Mouse (Mus musculus) lung, embryonic 14.5 days (tissue): ENCODE data around the gene Mcu. TPM values are rescaled to one million over a fixed set of nuclear protein-coding genes. Genes with fewer than 3 reads are reported as not detected.

ENCODE experiments used
- ATAC-seq: fragments of 200-750 bp; cut with Nextera tagmentation; 2 replicates; pipeline ENCODE4 v1.8.0; 2017; ENCODE audit warnings: mild to moderate bottlenecking, moderate TSS enrichment, moderate library complexity; ENCODE audit not compliant: insufficient read depth
- DNase-seq: peaks from one replicate; pipeline ENCODE4 v3.0.0-alpha.2; 2015
- H3K27ac ChIP-seq: fragments of 300-500 bp; sonication (generic); 2 replicates; pipeline ENCODE4 v1.5.1; 2014; ENCODE audit warnings: low read depth, mild to moderate bottlenecking, moderate library complexity
- H3K27me3 ChIP-seq: fragments of 300-500 bp; sonication (generic); 2 replicates; pipeline ENCODE4 v1.6.1; 2014; ENCODE audit warnings: low read length, control low read depth; ENCODE audit not compliant: insufficient read depth
- H3K36me3 ChIP-seq: fragments of 300-500 bp; sonication (generic); 2 replicates; pipeline ENCODE4 v1.6.1; 2014; ENCODE audit warnings: control low read depth; ENCODE audit not compliant: insufficient read depth
- H3K4me1 ChIP-seq: fragments of 300-500 bp; sonication (generic); 2 replicates; pipeline ENCODE4 v1.6.1; 2014; ENCODE audit warnings: antibody characterized with exemption, control low read depth; ENCODE audit not compliant: insufficient read depth
- H3K4me2 ChIP-seq: fragments of 300-500 bp; sonication (generic); 2 replicates; pipeline ENCODE4 v1.6.1; 2014; ENCODE audit warnings: mild to moderate bottlenecking
- H3K4me3 ChIP-seq: fragments of 300-500 bp; sonication (generic); 2 replicates; pipeline ENCODE4 v1.5.1; 2014; ENCODE audit warnings: low read depth, low read length
- H3K9ac ChIP-seq: fragments of 300-500 bp; sonication (generic); 2 replicates; pipeline ENCODE4 v1.6.1; 2014
- H3K9me3 ChIP-seq: fragments of 300-500 bp; sonication (generic); 2 replicates; pipeline ENCODE4 v1.6.1; 2016; ENCODE audit warnings: low read depth, low read length, control low read depth
- CTCF ChIP-seq: IDR thresholded peaks from 2 replicates; pipeline ENCODE4 v1.5.1; 2016; ENCODE audit warnings: antibody characterized with exemption, low read depth
- WGBS: fragments of 180-500 bp; shearing (Covaris S2); extraction: QIAGEN DNeasy Blood & Tissue Kit; methylation state at CpG from one replicate; pipeline ENCODE4 v1.1.7; 2014; 5-methylcytosine and 5-hydroxymethylcytosine counted together
- polyA plus RNA-seq: library from polyadenylated mRNA; unstranded; fragments of >200 nt; fragmentation: Nextera tagmentation; extraction: Ambion mirVana; gene quantifications from 2 replicates; pipeline ENCODE4 v1.2.1, GENCODE M21; 2014

The Mcu gene
- polyA plus RNA-seq, 1 experiment from 2014 or later = 32.4 TPM

DNA sequence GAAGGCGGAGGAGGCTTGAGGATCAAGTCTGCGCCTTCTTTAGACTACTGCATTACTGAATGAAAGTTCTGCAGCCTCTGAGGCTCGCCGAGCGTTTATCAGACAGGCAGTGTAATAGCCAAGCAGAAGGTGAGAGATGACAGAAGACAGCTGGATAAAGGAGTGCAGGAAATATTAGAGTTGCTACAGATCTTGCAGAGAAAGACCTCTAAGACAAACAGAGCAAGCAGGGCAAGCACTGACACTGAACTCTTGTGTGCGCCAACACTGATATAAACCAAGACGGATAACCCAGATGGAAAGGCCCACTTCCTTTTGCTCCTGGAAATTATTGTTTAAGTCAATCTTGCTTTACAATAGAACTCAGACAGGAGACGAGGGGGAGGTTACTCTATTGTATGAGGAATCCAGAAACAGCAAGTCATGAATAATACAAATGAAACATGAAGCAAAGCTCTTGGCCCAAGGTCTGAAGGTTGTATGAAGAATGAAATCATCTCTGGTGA lies 92.6 kb downstream of the Mcu start:
- no peaks in the 10 kb centered on the region for H3K27me3 ChIP-seq
- WGBS = 26% methylated on average over 8 of the region's 8 CpGs
- H3K4me2 ChIP-seq = peak overlapping the region; percentile 36
- no peaks in the 10 kb centered on the region for H3K9me3 ChIP-seq
- peaks cover 14% of the 10 kb centered on the region; the same call in 1 of the 2 replicates for H3K4me1 ChIP-seq
- DNase-seq (peak; percentile 94), ATAC-seq (peak; percentile 93)
- H3K27ac ChIP-seq = peak overlapping the region; percentile 64
- H3K9ac ChIP-seq = no peak overlapping the region
- no peak overlapping the region for H3K4me3 ChIP-seq
- H3K36me3 ChIP-seq = no peaks in the 10 kb centered on the region
- TF ChIP-seq CTCF = no peak

DNA sequence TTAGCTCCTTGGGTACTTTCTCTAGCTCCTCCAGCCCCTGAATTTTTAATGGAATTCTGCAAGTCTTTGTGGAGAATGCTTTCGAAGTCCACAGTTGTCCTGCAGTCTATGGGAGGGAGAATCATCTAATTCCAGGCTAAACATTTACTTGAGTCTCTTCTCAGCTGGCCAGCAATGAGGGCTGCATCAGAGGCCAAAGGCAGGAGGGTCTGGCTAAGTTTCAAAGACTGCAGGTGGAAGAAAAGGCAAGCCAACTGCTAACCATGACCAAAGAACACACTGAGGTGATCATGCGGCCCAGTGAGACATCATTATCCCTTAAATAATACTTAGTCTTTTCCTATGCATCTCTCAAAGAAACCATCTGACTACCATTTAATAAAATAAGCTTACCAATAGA lies 95.8 kb downstream of the Mcu start:
- ATAC-seq (no peak), DNase-seq (no peak)
- Histone ChIP-seq H3K4me1 (peaks cover 14% of the 10 kb centered on the region; the same call in 1 of the 2 replicates), H3K4me3 (no peak overlapping the region), H3K36me3 (no peaks in the 10 kb centered on the region), H3K9ac (no peak overlapping the region), H3K27me3 (no peaks in the 10 kb centered on the region), H3K4me2 (no peak overlapping the region), H3K27ac (no peak overlapping the region), H3K9me3 (no peaks in the 10 kb centered on the region)
- TF ChIP-seq CTCF = no peak
- WGBS = 92% methylated on average over 2 of the region's 2 CpGs

DNA sequence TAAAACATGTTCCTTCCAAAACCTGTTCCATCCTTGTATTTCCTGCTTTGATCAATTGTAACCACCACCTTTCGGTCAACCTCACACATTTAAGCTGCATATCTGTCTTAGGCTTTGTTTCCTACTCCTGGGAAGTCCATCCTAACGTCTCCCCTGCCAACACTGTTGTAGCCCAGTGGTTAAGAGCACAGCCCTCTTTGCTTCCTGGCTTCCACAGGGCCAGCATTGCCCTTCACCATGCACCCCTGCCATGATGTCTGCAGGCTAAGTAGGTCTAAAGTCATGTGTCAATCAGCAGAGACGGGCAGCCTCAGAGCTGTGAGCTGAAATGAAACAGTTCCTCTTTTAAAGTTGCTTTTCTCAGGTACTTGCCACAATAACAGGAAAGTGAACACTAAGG lies 97.1 kb downstream of the Mcu start:
- 85% methylated on average over 3 of the region's 3 CpGs for WGBS
- Histone ChIP-seq H3K27ac (no peak overlapping the region), H3K9me3 (no peaks in the 10 kb centered on the region), H3K4me3 (no peak overlapping the region), H3K4me2 (no peak overlapping the region), H3K27me3 (no peaks in the 10 kb centered on the region), H3K4me1 (peaks cover 17% of the 10 kb centered on the region; the same call in 1 of the 2 replicates), H3K36me3 (no peaks in the 10 kb centered on the region), H3K9ac (no peak overlapping the region)
- DNase-seq = no peak
- ATAC-seq = no peak
- TF ChIP-seq CTCF = no peak

DNA sequence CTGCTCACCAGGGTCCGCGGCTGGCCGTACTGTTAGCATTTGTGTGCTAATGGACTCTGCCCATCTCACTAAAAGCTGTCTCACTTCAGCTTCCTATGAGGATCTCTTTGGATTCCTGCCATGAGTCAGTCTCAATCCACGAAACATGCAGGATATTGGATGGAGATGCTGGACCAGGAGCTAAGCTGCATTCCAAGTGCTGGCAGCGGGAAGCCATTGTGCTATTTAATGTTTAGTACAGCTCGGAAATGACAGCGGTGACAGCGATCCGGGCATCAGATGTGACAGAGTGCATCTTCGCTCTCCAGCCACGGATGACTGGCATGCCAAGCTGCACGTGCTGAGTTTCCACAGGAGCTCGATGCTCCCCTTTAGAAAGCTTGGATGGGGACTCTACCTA lies 99.3 kb downstream of the Mcu start:
- Histone ChIP-seq H3K36me3 (no peaks in the 10 kb centered on the region), H3K27ac (no peak overlapping the region), H3K9me3 (no peaks in the 10 kb centered on the region), H3K27me3 (no peaks in the 10 kb centered on the region), H3K4me3 (no peak overlapping the region), H3K4me2 (no peak overlapping the region), H3K9ac (no peak overlapping the region), H3K4me1 (0 out of 2 replicates have a peak, but pooled peaks cover 10% of the 10 kb centered on the region)
- TF ChIP-seq CTCF = no peak
- ATAC-seq = no peak
- no peak for DNase-seq
- 83% methylated on average over 13 of the region's 13 CpGs for WGBS

DNA sequence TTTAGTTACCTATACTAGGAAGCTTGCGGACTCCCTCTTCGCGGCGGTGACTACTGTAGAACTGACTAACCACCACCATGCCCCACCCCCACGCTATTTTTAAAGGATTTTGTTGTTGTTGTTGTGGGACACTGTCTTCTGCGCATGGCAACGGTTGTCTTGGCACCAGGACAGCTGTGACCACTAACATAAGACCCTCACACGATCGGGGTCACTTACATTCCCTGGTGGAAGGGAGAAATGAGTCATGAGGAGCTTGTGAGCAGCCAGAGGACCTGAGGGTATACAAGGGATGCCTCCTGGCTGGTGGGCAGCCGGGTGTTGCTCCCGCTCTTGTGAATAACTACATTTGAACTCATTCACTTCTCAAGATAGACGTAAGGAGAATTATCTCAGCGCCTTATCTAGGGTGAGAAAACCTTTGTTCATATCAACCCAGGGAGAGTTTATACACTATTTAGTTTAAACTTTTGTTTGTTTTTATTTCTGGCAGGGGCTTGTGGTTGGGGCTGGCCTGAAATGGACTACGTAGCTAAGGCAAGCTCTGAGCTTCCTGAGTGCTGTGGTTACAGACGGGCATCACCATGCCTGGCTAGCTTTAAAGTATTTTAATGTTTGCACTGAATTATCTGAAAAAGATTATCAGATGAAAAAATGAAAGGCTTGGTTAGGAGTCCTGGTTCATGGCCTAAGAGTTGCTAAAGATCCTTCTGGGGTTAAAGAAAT lies 101.6 kb downstream of the Mcu start:
- WGBS = 58% methylated on average over 15 of the region's 15 CpGs
- no peak overlapping the region for H3K4me2 ChIP-seq
- peaks cover 19% of the 10 kb centered on the region for H3K4me1 ChIP-seq
- DNase-seq (peak; percentile 27), ATAC-seq (no peak)
- no peak for TF ChIP-seq CTCF
- no peak overlapping the region for H3K9ac ChIP-seq
- H3K4me3 ChIP-seq = no peak overlapping the region
- no peaks in the 10 kb centered on the region for H3K27me3 ChIP-seq
- H3K36me3 ChIP-seq = no peaks in the 10 kb centered on the region
- no peak overlapping the region for H3K27ac ChIP-seq
- H3K9me3 ChIP-seq = no peaks in the 10 kb centered on the region

DNA sequence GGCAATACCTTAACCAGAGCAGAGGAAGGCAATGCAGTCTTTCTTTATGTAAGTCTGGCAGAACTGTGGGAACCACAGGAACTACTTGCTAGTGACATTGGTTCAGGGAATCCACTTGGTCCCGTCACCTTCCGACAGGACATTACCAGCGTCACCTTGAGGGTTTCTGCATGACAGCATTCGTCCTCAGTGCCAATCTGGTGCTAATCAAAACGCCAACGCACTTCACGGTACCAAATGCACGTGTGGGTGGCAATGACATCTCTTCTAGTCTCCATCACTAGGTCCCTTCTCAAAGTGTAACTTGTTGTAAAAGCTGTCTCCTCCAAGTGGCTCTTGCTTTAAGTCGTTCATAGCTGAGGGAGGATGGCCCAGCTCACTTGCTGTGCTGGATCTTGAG lies 104.3 kb downstream of the Mcu start:
- DNase-seq (no peak), ATAC-seq (no peak)
- no peak for TF ChIP-seq CTCF
- no peaks in the 10 kb centered on the region for H3K27me3 ChIP-seq
- WGBS = 81% methylated on average over 9 of the region's 9 CpGs
- H3K4me1 ChIP-seq = peaks cover 26% of the 10 kb centered on the region
- no peak overlapping the region for H3K4me3 ChIP-seq
- no peaks in the 10 kb centered on the region for H3K36me3 ChIP-seq
- no peaks in the 10 kb centered on the region for H3K9me3 ChIP-seq
- H3K27ac ChIP-seq = no peak overlapping the region
- no peak overlapping the region for H3K9ac ChIP-seq
- no peak overlapping the region; the same call in 1 of the 2 replicates for H3K4me2 ChIP-seq

DNA sequence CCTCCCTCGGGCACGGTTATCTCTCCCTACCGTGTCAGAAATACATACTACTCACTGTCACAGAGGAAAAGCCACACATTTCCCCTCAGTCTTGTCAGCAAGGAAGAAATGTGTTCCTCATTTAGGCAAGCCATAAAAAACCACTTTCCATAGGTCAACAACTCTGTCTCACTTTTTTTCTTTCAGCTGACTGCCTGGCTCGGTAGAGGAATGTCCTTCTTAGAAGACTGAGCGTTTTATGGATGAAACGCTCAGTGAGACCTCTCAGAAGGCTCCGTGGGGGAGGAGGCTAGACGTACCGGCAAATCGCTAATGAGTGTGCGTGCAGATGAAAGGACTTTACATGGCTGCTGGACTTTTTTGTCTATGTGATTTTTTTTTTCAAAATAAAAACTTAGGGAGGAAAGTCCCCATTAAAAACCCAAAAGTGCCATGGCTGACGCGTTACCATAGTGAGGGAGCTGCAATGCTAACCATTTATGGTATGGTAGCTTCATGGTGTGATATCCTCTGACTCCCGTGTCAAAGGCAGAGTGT lies 105.0 kb downstream of the Mcu start:
- H3K27me3 ChIP-seq = no peaks in the 10 kb centered on the region
- WGBS = 31% methylated on average over 14 of the region's 14 CpGs
- no peak overlapping the region for H3K4me3 ChIP-seq

More for the DNA sequence above, 105.0 kb downstream of the Mcu start:
- H3K4me1 ChIP-seq = peaks cover 26% of the 10 kb centered on the region
- H3K27ac ChIP-seq = no peak overlapping the region
- ATAC-seq (no peak), DNase-seq (peak; percentile 41)
- no peak overlapping the region for H3K9ac ChIP-seq
- no peaks in the 10 kb centered on the region for H3K36me3 ChIP-seq
- no peak for TF ChIP-seq CTCF
- H3K9me3 ChIP-seq = no peaks in the 10 kb centered on the region
- peak overlapping the region; percentile 5; the same call in 1 of the 2 replicates for H3K4me2 ChIP-seq
